Mouse (Mus musculus) kidney, embryonic 14.5 days (tissue): ENCODE data around the gene Rcsd1. TPM values are rescaled to one million over a fixed set of nuclear protein-coding genes. Genes with fewer than 3 reads are reported as not detected.

Experiments
- ATAC-seq: fragments of 200-750 bp; cut with Nextera tagmentation; 2 replicates; pipeline ENCODE4 v1.8.0; 2017; ENCODE audit warnings: moderate number of reproducible peaks, mild to moderate bottlenecking, moderate TSS enrichment, moderate library complexity; ENCODE audit not compliant: low FRiP score, low TSS enrichment
- H3K27ac ChIP-seq: fragments of 300-500 bp; sonication (generic); 2 replicates; pipeline ENCODE4 v1.5.1; 2014; ENCODE audit warnings: low read depth, mild to moderate bottlenecking, low read length, moderate library complexity, mixed read lengths
- H3K27me3 ChIP-seq: fragments of 300-500 bp; sonication (generic); 2 replicates; pipeline ENCODE4 v1.6.1; 2014; ENCODE audit warnings: mild to moderate bottlenecking, low read length; ENCODE audit not compliant: control insufficient read depth, insufficient read depth
- H3K36me3 ChIP-seq: fragments of 300-500 bp; sonication (generic); 2 replicates; pipeline ENCODE4 v1.6.1; 2014; ENCODE audit warnings: low read length, mixed read lengths; ENCODE audit not compliant: control insufficient read depth, insufficient read depth
- H3K4me1 ChIP-seq: fragments of 300-500 bp; sonication (generic); 2 replicates; pipeline ENCODE4 v1.6.1; 2014; ENCODE audit warnings: low read length, mixed read lengths; ENCODE audit not compliant: control insufficient read depth, insufficient read depth
- H3K4me2 ChIP-seq: fragments of 300-500 bp; sonication (generic); replicated peaks from 2 replicates; pipeline ENCODE4 v1.6.1; 2014; ENCODE audit warnings: low read depth, mild to moderate bottlenecking, low read length
- H3K4me3 ChIP-seq: fragments of 300-500 bp; sonication (generic); 2 replicates; pipeline ENCODE4 v1.5.1; 2014; ENCODE audit warnings: mild to moderate bottlenecking, low read length
- H3K9ac ChIP-seq: fragments of 300-500 bp; sonication (generic); 2 replicates; pipeline ENCODE4 v1.6.1; 2014; ENCODE audit warnings: low read depth, mild to moderate bottlenecking, low read length, moderate library complexity
- H3K9me3 ChIP-seq: fragments of 300-500 bp; sonication (generic); 2 replicates; pipeline ENCODE4 v1.6.1; 2016; ENCODE audit warnings: low read length; ENCODE audit not compliant: control insufficient read depth
- WGBS: fragments of 180-500 bp; shearing (Covaris S2); extraction: QIAGEN DNeasy Blood & Tissue Kit; methylation state at CpG from one replicate; pipeline ENCODE4 v1.1.7; 2014; 5-methylcytosine and 5-hydroxymethylcytosine counted together
- polyA plus RNA-seq: library from polyadenylated mRNA; unstranded; fragments of >200 nt; fragmentation: Nextera tagmentation; extraction: Ambion mirVana; gene quantifications from 2 replicates; pipeline ENCODE4 v1.2.1, GENCODE M21; 2014

The Rcsd1 gene
- polyA plus RNA-seq, 1 experiment from 2014 or later: 44.4 TPM

DNA sequence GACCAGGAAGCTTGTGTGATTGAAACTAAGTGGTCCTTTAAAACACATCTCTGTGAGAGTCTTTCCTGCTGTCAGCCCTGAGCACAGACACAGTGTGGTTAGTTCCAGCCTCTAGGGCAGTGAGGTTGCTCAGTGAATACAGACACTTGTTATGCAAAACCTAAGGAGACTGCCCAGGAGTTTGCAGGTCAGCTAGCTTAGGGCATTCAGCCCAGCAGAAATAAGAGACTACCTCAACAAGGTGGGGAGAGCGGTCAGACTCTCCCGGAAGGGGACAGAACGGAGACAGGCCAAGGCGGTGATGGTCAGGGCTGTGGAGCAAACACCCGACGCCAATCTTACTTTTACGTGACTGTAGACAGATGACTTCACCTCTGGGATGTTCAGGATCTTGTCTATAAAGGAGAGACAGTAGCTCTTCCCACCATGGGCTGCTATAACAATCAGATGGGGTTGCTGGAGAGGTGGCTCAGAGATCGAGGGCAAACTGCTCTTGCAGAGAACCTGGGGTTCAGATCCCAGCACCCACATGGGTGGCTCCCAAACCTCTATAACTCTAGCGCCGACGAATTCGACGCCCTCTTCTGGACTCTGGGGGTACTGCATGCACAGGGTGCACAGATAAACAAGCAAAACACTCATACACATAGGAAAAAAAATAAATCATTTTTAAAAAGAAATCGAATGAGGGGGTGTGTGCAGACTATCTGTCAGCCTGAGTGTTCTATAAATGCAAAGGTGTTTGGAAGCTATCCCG, 30.5 kb downstream of the Rcsd1 start:
- no peaks in the 10 kb centered on the region for H3K9me3 ChIP-seq
- H3K4me1 ChIP-seq: peaks cover 5% of the 10 kb centered on the region; the same call in 1 of the 2 replicates
- no peak overlapping the region for H3K9ac ChIP-seq
- H3K4me2 ChIP-seq: no peak overlapping the region
- H3K36me3 ChIP-seq: peaks cover 4% of the 10 kb centered on the region; the same call in 1 of the 2 replicates
- no peak overlapping the region for H3K27ac ChIP-seq
- ATAC-seq: no peak
- WGBS: 77% methylated on average over 15 of the region's 15 CpGs
- H3K27me3 ChIP-seq: no peaks in the 10 kb centered on the region
- no peak overlapping the region for H3K4me3 ChIP-seq

- H3K27me3 ChIP-seq: no peaks in the 10 kb centered on the region
- 84% methylated on average over 4 of the region's 4 CpGs for WGBS
Measured at GRCm38 (mm10) chr1:165677558-165677957, 32.0 kb downstream of the Rcsd1 start.

DNA sequence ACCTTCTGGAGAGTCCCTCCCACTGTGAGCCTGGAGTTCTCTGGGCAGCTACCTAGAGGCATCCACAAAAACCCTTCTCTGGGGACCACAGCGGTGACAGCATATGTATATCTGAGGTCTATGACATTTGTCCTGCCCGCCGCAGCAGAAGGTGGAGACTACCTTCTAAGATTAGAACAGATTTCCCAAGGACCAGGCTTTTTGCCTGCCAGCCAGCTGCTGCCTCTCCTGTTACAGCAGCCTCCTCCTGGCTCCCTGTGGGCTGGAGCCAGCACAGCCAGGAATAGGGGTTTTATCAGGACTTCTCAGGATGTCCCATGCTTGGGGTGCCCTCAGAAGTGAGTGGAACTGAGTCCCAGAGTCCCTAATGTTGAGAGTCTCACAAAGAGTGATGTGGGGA, 32.6 kb downstream of the Rcsd1 start:
- 85% methylated on average over 3 of the region's 3 CpGs for WGBS
- no peaks in the 10 kb centered on the region for H3K9me3 ChIP-seq

More at GRCm38 (mm10) chr1:165677558-165677957, 32.0 kb downstream of the Rcsd1 start:
- ATAC-seq: no peak
- H3K4me2 ChIP-seq: no peak overlapping the region
- H3K4me1 ChIP-seq: peaks cover 5% of the 10 kb centered on the region; the same call in 1 of the 2 replicates
- no peak overlapping the region for H3K9ac ChIP-seq
- peaks cover 4% of the 10 kb centered on the region; the same call in 1 of the 2 replicates for H3K36me3 ChIP-seq
- no peaks in the 10 kb centered on the region for H3K9me3 ChIP-seq
- no peak overlapping the region for H3K27ac ChIP-seq
- no peak overlapping the region for H3K4me3 ChIP-seq

DNA sequence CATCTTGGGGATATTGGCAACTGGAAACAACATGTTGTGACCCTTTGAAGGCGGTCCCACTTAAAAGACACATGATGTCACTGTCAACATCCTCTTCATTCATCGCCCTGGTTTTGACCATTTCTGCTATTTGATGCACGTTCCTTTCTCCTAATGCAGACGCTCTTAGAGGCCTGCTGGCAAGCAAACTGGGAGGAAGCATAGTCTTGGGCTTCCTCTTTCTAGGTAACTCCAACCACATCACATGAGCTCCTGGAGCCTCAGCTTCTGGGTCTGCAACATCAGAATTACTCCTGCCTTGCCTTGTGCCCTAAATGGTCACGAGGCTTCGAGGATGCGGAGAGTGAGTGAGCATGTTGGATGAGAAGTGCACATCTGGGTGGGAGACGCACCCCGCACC, 34.4 kb downstream of the Rcsd1 start:
- Histone ChIP-seq H3K9me3 (no peaks in the 10 kb centered on the region), H3K4me3 (no peak overlapping the region), H3K9ac (no peak overlapping the region), H3K36me3 (peaks cover 4% of the 10 kb centered on the region; the same call in 1 of the 2 replicates), H3K4me1 (no peaks in the 10 kb centered on the region; the same call in 1 of the 2 replicates), H3K4me2 (no peak overlapping the region), H3K27me3 (no peaks in the 10 kb centered on the region), H3K27ac (no peak overlapping the region)
- ATAC-seq: no peak
- WGBS: 91% methylated on average over 9 of the region's 9 CpGs

More for the DNA sequence above, 32.6 kb downstream of the Rcsd1 start:
- no peaks in the 10 kb centered on the region for H3K27me3 ChIP-seq
- peaks cover 4% of the 10 kb centered on the region; the same call in 1 of the 2 replicates for H3K36me3 ChIP-seq
- no peak for ATAC-seq
- no peak overlapping the region for H3K4me3 ChIP-seq
- H3K4me2 ChIP-seq: no peak overlapping the region
- peaks cover 5% of the 10 kb centered on the region; the same call in 1 of the 2 replicates for H3K4me1 ChIP-seq
- H3K27ac ChIP-seq: no peak overlapping the region
- no peak overlapping the region for H3K9ac ChIP-seq

DNA sequence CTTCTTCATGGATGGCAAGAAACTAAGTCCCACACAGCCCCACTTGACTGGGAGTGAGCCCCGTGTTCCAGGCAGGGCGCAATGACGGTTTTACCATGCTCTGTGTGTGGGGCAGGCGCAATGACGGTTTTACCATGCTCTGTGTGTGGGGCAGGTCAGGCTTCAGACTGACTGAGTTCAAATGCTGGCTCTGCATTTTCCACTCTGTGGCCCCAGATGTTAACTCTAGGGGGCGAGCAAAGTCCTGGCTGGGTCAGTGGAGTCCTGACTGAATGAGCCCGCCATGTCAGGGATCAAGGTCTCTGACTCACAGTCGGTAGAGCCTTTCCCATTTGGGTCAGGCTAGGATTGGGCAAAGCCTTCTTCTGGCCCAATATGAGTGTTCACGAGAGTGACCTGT, 37.2 kb downstream of the Rcsd1 start:
- peaks cover under 1% of the 10 kb centered on the region for H3K4me1 ChIP-seq
- no peaks in the 10 kb centered on the region for H3K9me3 ChIP-seq
- peaks cover 4% of the 10 kb centered on the region; the same call in 1 of the 2 replicates for H3K36me3 ChIP-seq
- H3K4me3 ChIP-seq: no peak overlapping the region
- H3K27ac ChIP-seq: no peak overlapping the region
- no peak for ATAC-seq
- WGBS: 80% methylated on average over 9 of the region's 9 CpGs
- no peak overlapping the region for H3K4me2 ChIP-seq
- H3K27me3 ChIP-seq: no peaks in the 10 kb centered on the region
- H3K9ac ChIP-seq: no peak overlapping the region

DNA sequence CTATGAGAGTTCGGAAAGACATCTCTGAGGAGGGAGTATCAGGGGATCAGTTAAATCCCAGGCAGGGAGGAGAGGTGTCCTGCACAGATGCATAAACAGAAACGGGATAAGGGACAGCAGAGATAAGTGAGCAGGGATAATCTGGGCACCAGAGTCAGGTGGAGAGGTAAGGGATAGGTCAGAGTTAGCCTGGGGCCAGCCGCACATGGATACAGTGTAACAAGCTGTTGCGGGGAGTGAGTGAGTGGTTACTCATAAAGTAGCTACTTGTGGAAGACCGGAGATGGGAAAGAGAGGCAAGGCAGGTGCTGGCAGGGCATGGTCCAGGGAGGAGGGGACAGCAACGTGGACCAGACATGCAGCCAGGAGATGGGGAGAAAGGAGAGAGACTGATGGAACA, 39.5 kb downstream of the Rcsd1 start:
- ATAC-seq: no peak
- H3K36me3 ChIP-seq: no peaks in the 10 kb centered on the region; the same call in 1 of the 2 replicates
- H3K27me3 ChIP-seq: no peaks in the 10 kb centered on the region
- no peak overlapping the region for H3K27ac ChIP-seq
- no peaks in the 10 kb centered on the region for H3K9me3 ChIP-seq
- no peak overlapping the region for H3K4me2 ChIP-seq
- H3K9ac ChIP-seq: no peak overlapping the region
- WGBS: 53% methylated on average over 6 of the region's 6 CpGs
- peaks cover 3% of the 10 kb centered on the region for H3K4me1 ChIP-seq
- no peak overlapping the region for H3K4me3 ChIP-seq

DNA sequence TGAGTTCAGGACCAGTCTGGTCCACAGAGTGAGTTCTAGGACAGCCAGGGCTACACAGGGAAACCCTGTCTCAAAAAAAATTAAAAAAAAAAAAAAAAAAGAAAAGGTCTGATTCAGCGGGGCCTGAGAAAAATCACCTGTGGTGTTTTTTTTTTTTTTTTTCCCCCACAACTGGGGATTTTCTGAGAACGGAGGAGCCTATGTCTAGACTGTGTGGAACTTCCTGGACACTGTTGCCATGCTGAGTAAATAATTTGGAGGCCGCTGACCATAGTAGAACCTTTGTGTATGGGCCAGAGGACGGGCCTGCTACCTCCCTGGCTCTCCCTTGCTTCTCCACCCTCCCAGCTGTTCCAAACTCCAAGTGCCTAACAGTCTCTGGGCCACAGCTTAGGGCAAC, 40.7 kb downstream of the Rcsd1 start:
- H3K27me3 ChIP-seq: no peaks in the 10 kb centered on the region
- no peak overlapping the region for H3K4me2 ChIP-seq
- WGBS: 64% methylated on average over 4 of the region's 4 CpGs
- no peak overlapping the region for H3K27ac ChIP-seq
- no peaks in the 10 kb centered on the region; the same call in 1 of the 2 replicates for H3K36me3 ChIP-seq
- peaks cover 3% of the 10 kb centered on the region for H3K4me1 ChIP-seq
- ATAC-seq: no peak
- no peak overlapping the region for H3K4me3 ChIP-seq
- H3K9me3 ChIP-seq: no peaks in the 10 kb centered on the region
- H3K9ac ChIP-seq: no peak overlapping the region

- peaks cover 15% of the 10 kb centered on the region for H3K4me1 ChIP-seq
- no peak for ATAC-seq
Measured at GRCm38 (mm10) chr1:165667380-165667779, 42.2 kb downstream of the Rcsd1 start.

GRCm38 (mm10) chr1:165666944-165667343, 42.6 kb downstream of the Rcsd1 start:
- ATAC-seq: no peak
- Histone ChIP-seq H3K27me3 (no peaks in the 10 kb centered on the region), H3K27ac (no peak overlapping the region), H3K9ac (no peak overlapping the region), H3K4me1 (peaks cover 15% of the 10 kb centered on the region), H3K9me3 (no peaks in the 10 kb centered on the region), H3K4me2 (no peak overlapping the region), H3K36me3 (peaks cover 6% of the 10 kb centered on the region; the same call in 1 of the 2 replicates), H3K4me3 (no peak overlapping the region)
- WGBS: 88% methylated on average over 6 of the region's 6 CpGs

More at GRCm38 (mm10) chr1:165667380-165667779, 42.2 kb downstream of the Rcsd1 start:
- WGBS: 30% methylated on average over 13 of the region's 13 CpGs
- Histone ChIP-seq H3K9me3 (no peaks in the 10 kb centered on the region), H3K27me3 (no peaks in the 10 kb centered on the region), H3K9ac (no peak overlapping the region), H3K4me3 (no peak overlapping the region), H3K27ac (no peak overlapping the region), H3K36me3 (peaks cover 6% of the 10 kb centered on the region; the same call in 1 of the 2 replicates), H3K4me2 (no peak overlapping the region)
